Mouse (Mus musculus): ENCODE data around the gene Osbpl6. TPM values are rescaled to one million over a fixed set of nuclear protein-coding genes. Genes with fewer than 3 reads are reported as not detected.

Osbpl6 gene
- 10 to 100 TPM; 33.8 to 36.3 TPM for total RNA-seq (2021)
- long read RNA-seq, experiment 1, partial matches to known transcripts: 3 of 12 reads
- long read RNA-seq, experiment 1, other reads (novel, unspliced or antisense): 5 of 12 reads
- long read RNA-seq, experiment 2, partial matches to known transcripts: 4 of 21 reads
- long read RNA-seq, experiment 2, other reads (novel, unspliced or antisense): 13 of 21 reads

- intact Hi-C loops (cut with DNase I): loop anchor here (1.0 kb wide), 1 partner anchor 134 kb away; no protein-coding TSS in a partner anchor
Observed at GRCm38 (mm10) chr2:76406151-76406936, at the start of gene Osbpl6. TSS of gene Osbpl6 (plus strand) at chr2:76406508.

GRCm38 (mm10) chr2:76360226-76360625 lies 46.1 kb upstream of the Osbpl6 start, which contains the start of gene Cyct:
TSS of gene Cyct (minus strand) at chr2:76360450.
- no peak for DNase-seq
- intact Hi-C loops (cut with DNase I): no loop called here

More at GRCm38 (mm10) chr2:76406151-76406936, at the start of gene Osbpl6:
- peak; percentile 61 to 72 for DNase-seq

- DNase-seq: no peak
- intact Hi-C loops (cut with DNase I): no loop called here
Observed at GRCm38 (mm10) chr2:76362111-76362510, 44.2 kb upstream of the Osbpl6 start.

DNA sequence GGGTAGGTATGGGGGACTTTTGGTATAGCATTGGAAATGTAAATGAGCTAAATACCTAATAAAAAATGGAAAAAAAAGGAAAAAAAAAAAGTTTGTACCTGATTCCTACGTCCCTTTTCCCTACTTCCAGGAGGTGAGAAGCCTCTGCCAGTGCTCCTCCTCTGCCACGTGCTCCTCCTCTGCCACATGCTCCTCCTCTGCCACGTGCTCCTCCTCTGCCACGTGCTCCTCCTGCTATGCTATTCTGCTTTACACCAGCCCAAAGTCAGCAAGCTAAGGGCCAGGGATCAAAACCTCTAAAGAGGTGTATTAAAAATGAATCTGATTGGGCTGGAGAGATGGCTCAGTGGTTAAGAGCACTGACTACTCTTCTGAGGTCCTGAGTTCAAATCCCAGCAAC lies 40.5 kb upstream of the Osbpl6 start:
- no peak for DNase-seq
- intact Hi-C loops (cut with DNase I): no loop called here

DNA sequence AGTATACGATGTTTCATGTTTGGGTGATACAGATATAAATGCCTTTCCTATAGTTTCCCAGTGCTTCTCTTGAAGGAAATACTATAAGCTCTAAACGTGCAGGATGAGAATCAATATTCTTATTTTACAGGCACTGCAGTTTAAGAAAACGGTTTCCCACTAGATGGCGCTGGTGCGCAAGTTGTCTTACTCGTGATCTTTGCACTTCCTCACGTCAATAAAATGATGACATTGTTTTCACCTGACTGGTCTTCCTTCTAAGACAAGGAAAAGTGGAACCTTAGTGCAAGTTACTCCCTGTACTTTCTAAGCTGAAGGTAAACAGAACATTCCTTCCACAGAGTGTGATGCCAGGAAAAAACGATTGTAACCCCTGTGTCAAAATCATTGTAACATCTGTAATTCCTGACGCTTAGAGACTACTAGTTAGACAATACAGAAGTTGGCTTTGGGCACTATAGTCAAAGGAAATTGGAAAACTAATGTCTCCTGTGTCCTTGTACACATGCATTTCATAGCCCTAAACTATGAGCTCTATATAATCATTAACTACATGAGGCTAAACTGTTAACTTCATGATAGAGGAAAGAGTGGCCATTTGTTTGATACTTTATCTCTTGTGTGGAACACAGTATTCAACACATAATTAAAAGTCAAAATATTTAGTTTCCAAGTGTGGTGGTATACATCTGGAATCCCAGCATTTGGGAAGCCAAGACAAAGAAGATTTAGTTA lies 39.0 kb upstream of the Osbpl6 start:
- peak; percentile 48 to 68 for DNase-seq
- intact Hi-C loops (cut with DNase I): no loop called here

GRCm38 (mm10) chr2:76368861-76369660 lies 37.2 kb upstream of the Osbpl6 start:
- intact Hi-C loops (cut with DNase I): loop anchor here (2.0 kb wide), 1 partner anchor 250 kb away; no protein-coding TSS in a partner anchor
- no peak for DNase-seq

- intact Hi-C loops (cut with DNase I): loop anchor here (2.0 kb wide), 1 partner anchor 249 kb away; no protein-coding TSS in a partner anchor
- DNase-seq: peak; percentile 76 to 80
Observed at GRCm38 (mm10) chr2:76369821-76370655, 36.3 kb upstream of the Osbpl6 start, which contains the start of gene Rbm45. TSS of gene Rbm45 (plus strand) at chr2:76369984.

DNA sequence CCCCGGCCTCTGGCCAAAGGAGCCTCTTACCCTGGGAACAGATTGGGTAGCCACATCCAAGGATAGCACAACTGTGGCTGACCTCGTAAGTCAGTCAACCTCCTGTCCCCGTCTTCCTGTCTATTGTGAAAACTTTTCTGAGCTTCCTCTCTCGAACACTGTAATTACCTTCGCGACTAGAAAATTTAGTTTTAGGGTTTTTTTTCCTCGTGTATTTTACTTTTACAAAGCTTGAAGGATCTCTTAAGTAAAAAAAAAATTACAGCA lies 35.7 kb upstream of the Osbpl6 start:
- intact Hi-C loops (cut with DNase I): no loop called here
- DNase-seq: no peak

- intact Hi-C loops (cut with DNase I): no loop called here
- DNase-seq: no peak
Observed at GRCm38 (mm10) chr2:76372244-76372643, 34.1 kb upstream of the Osbpl6 start.

GRCm38 (mm10) chr2:76374544-76375206 lies 31.6 kb upstream of the Osbpl6 start:
- intact Hi-C loops (cut with DNase I): no loop called here
- no peak for DNase-seq

DNA sequence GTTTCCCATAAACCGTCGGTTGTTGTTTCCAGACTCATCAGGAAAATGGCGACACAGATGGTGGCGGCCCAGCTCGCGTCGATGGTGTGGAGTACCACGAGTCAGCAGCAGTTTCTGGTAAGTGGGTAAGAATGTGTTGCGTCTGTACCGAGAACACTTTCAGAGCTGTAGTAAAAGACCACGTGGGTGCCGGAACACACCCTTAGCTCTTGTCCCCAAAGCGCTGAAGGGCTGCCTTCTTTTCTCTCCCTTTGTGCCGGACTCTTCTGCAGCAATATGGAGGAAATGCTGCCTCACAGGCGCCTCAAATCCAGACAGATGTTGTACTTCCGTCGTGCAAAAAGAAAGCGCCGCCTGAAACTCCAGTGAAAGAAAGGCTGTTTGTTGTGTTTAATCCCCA lies 27.7 kb upstream of the Osbpl6 start:
- DNase-seq: no peak
- intact Hi-C loops (cut with DNase I): no loop called here

- DNase-seq: no peak
- intact Hi-C loops (cut with DNase I): no loop called here
Observed at GRCm38 (mm10) chr2:76386531-76386930, 19.8 kb upstream of the Osbpl6 start.

- no peak for DNase-seq
- intact Hi-C loops (cut with DNase I): no loop called here
Observed at GRCm38 (mm10) chr2:76400178-76400577, 6.1 kb upstream of the Osbpl6 start.

DNA sequence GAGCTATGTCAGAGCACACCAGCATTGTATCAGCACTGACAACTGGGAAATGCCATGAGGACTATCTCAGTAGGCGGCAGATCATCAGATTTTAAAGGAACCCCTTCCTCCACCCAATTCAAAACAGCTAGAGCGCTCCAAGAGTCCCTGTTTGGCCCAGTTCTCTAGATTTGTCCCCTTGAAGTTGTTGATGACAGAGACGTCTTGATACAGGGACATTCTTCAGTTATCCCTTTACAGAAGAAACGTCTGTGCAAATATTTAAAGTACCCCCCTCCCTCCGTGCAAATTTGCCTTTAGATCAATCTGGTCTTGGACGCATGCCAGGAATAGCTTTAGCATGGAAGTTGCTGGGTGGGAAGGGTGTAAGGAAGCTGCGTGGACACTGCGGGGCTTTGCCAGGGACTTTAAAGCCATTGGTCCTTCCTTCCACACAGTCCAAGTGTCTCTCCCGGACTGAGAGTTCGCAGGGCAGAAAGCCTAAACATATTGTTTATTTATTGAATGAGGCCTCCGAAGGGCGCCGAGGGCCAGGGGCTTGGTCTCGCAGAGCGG lies 635 bp upstream of the Osbpl6 start:
- no peak for DNase-seq
- intact Hi-C loops (cut with DNase I): loop anchor here (1.0 kb wide), 1 partner anchor 135 kb away; no protein-coding TSS in a partner anchor

- intact Hi-C loops (cut with DNase I): loop anchor here (1.0 kb wide), 1 partner anchor 133 kb away; no protein-coding TSS in a partner anchor
- DNase-seq: peak; percentile 44 to 56
Observed at GRCm38 (mm10) chr2:76406937-76407441, 681 bp downstream of the Osbpl6 start.

DNA sequence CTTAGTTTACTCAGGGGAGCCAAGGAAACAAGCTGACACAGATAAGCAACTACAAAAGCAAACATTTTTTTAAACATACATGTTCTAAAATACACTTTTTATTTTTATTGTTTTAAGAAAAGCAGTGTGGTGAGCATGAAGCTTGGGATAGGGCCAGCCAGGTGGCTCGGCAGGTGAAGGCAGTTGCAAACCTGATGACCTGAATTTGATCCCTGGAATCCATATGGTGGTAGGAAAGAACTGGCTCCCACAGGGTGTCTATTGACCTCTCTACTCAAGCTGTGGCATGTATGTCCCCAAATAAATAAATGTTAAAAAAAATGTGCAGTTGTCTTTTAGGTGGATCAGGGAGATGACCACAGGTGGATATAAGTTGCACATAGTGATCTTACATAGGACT lies 3.2 kb downstream of the Osbpl6 start:
- no peak for DNase-seq
- intact Hi-C loops (cut with DNase I): no loop called here

- DNase-seq: no peak
- intact Hi-C loops (cut with DNase I): no loop called here
Observed at GRCm38 (mm10) chr2:76409986-76410385, 3.7 kb downstream of the Osbpl6 start.

DNA sequence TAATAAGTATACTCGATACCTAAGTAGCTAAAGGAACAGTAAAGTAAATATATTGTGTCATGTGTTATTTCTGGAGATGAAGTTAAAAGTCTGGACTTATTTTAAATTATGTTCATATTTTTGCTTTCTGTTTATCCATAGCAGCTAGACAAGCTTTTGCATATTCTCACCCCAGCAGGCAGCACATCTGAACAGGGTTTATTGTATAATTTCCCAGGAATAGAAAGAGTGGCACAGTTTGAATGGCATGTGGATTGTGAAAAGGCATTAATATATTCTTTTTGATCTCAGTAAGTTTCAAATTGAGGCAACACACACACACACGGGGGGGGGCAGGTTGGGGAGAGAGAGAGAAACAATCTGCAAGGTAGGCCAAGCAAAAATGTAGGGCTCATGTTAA lies 6.6 kb downstream of the Osbpl6 start:
- intact Hi-C loops (cut with DNase I): no loop called here
- no peak for DNase-seq
